Mouse (Mus musculus): ENCODE data around the gene Rptor.

DNA sequence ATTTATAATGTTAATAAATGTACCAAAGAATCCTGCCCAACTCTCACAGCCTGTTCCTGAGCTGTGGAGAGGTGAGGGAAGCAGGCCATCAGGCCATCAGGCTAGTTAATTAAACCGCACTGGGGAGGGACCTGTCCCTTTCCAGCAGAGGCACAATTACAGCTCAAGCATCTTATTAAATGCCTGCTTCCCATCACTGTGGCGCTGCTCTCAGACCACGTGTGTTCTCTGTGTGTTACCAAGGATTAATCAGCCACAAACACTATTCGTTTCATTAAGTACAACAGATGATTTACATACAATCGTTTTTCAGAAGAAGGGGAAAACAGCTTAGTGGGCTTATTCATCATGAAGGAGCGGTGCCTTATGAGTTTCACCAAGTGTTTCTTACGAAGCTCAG, 142.6 kb downstream of the Rptor start:
- TF ChIP-seq SMC3 (IDR thresholded peaks at IDR 0.05; ENCODE audit: low read depth, low read length) (no peak), MAX (IDR thresholded peaks at IDR 0.05; ENCODE audit: low read length) (no peak), CTCF (IDR thresholded peaks at IDR 0.05 in 2 of 3, conservative IDR thresholded peaks at IDR 0.05 in 1 of 3; ENCODE audit: control insufficient read depth in 1 of 3, insufficient read depth in 1 of 3, low read depth in 2 of 3, low read length in 3 of 3, poor library complexity in 1 of 3, severe bottlenecking in 1 of 3) (no peak), POLR2A (IDR thresholded peaks at IDR 0.05; ENCODE audit: control insufficient read depth in 1 of 2, insufficient read depth in 1 of 2, low read depth in 1 of 2, low read length in 2 of 2, poor library complexity in 1 of 2) (no peak), ZMIZ1 (IDR thresholded peaks at IDR 0.05; ENCODE audit: low read depth, low read length) (no peak), RAD21 (IDR thresholded peaks at IDR 0.05; ENCODE audit: low read depth, low read length) (no peak), EP300 (IDR thresholded peaks at IDR 0.05; ENCODE audit: low read depth in 1 of 2, low read length in 2 of 2) (no peak), GABPA (IDR thresholded peaks at IDR 0.05; ENCODE audit: low read depth, low read length) (no peak), NRF1 (IDR thresholded peaks at IDR 0.05; ENCODE audit: insufficient read depth, low read depth, low read length, poor library complexity, severe bottlenecking) (no peak), ETS1 (IDR thresholded peaks at IDR 0.05; ENCODE audit: low read depth, low read length) (no peak), USF1 (IDR thresholded peaks at IDR 0.05; ENCODE audit: low read depth, low read length) (no peak)

Data from MEL (cell line).